Mouse (Mus musculus) CH12.LX (cell line): ENCODE measurements around the gene Mnd1. TPM values are rescaled to one million over a fixed set of nuclear protein-coding genes. Genes with fewer than 3 reads are reported as not detected.

Source experiments
- DNase-seq: peaks from one replicate; pipeline ENCODE4 v3.0.0-alpha.2; 2013; ENCODE audit errors: extremely low read depth
- H3K27ac ChIP-seq: 2 replicates; pipeline ENCODE4 v1.5.1; 2012; ENCODE audit warnings: low read depth, mild to moderate bottlenecking, control low read depth, moderate library complexity; ENCODE audit not compliant: insufficient read depth
- H3K27me3 ChIP-seq: replicated peaks from 2 replicates; pipeline ENCODE3; 2012; ENCODE audit warnings: inconsistent platforms
- H3K36me3 ChIP-seq, 2 experiments: replicated peaks in 1 of 2; 2 replicates each; pipeline versions ENCODE3 to v1.6.1; 2012; ENCODE audit warnings: inconsistent platforms in 1 of 2, low read length in 1 of 2, mild to moderate bottlenecking in 1 of 2, mixed read lengths in 1 of 2, moderate library complexity in 1 of 2; ENCODE audit not compliant: control insufficient read depth in 1 of 2, insufficient read depth in 1 of 2
- H3K4me1 ChIP-seq, 2 experiments: 2 replicates each; pipeline ENCODE4 v1.6.1; 2012; ENCODE audit warnings: inconsistent platforms in 1 of 2, moderate library complexity in 1 of 2; ENCODE audit not compliant: insufficient read depth in 2 of 2, control insufficient read depth in 1 of 2
- H3K4me2 ChIP-seq: 2 replicates; pipeline ENCODE4 v1.6.1; 2012; ENCODE audit warnings: low read depth, mild to moderate bottlenecking, control low read depth; ENCODE audit not compliant: poor library complexity, insufficient read depth, severe bottlenecking
- H3K4me3 ChIP-seq, 3 experiments: fragments of 150-350 bp in 1 of 3; sonication (generic) in 1 of 3; replicated peaks in 1 of 3; 2 replicates each; pipeline versions ENCODE3 to v1.5.1; 2011 to 2012; ENCODE audit warnings: low read depth in 2 of 3, low read length in 2 of 3, mild to moderate bottlenecking in 2 of 3, moderate library complexity in 2 of 3, control low read depth in 1 of 3, improper control_type of control experiment in 1 of 3, inconsistent platforms in 1 of 3, mixed read lengths in 1 of 3; ENCODE audit not compliant: poor library complexity in 1 of 3
- H3K79me2 ChIP-seq: replicated peaks from 2 replicates; pipeline ENCODE4 v1.6.1; 2012; ENCODE audit warnings: mild to moderate bottlenecking, moderate library complexity; ENCODE audit not compliant: control insufficient read depth, poor library complexity, insufficient read depth, severe bottlenecking; ENCODE audit errors: extremely low read depth
- H3K9ac ChIP-seq: 2 replicates; pipeline ENCODE4 v1.6.1; 2012; ENCODE audit warnings: low read depth, mild to moderate bottlenecking, control low read depth, moderate library complexity; ENCODE audit not compliant: insufficient read depth
- H3K9me3 ChIP-seq: replicated peaks from 2 replicates; pipeline ENCODE3; 2012; ENCODE audit warnings: low read length, inconsistent platforms, mixed read lengths
- BHLHE40 ChIP-seq: IDR thresholded peaks from 2 replicates; pipeline ENCODE4 v1.6.1; 2011; ENCODE audit warnings: mild to moderate bottlenecking, low read depth, low read length, improper control_type of control experiment
- CHD1 ChIP-seq: IDR thresholded peaks from 2 replicates; pipeline ENCODE4 v1.6.1; 2012; ENCODE audit warnings: low read depth, low read length, improper control_type of control experiment, inconsistent platforms
- CTCF ChIP-seq, 2 experiments: IDR thresholded peaks in 1 of 2; conservative IDR thresholded peaks in 1 of 2; 2 replicates each; pipeline ENCODE4 v1.5.1; 2011 to 2012; ENCODE audit warnings: low read depth in 2 of 2, low read length in 2 of 2, improper control_type of control experiment in 1 of 2, inconsistent platforms in 1 of 2, mild to moderate bottlenecking in 1 of 2, moderate library complexity in 1 of 2
- ELF1 ChIP-seq: IDR thresholded peaks from 2 replicates; pipeline ENCODE4 v1.6.1; 2014; ENCODE audit warnings: low read depth, mild to moderate bottlenecking, inconsistent platforms, low read length, improper control_type of control experiment
- ETS1 ChIP-seq: conservative IDR thresholded peaks from 2 replicates; pipeline ENCODE4 v1.6.1; 2012; ENCODE audit warnings: low read depth, mild to moderate bottlenecking, inconsistent platforms, low read length, improper control_type of control experiment, moderate library complexity
- HCFC1 ChIP-seq: IDR thresholded peaks from 2 replicates; pipeline ENCODE4 v1.6.1; 2012; ENCODE audit warnings: low read depth, mild to moderate bottlenecking, inconsistent platforms, low read length, improper control_type of control experiment
- JUN ChIP-seq: IDR thresholded peaks from 2 replicates; pipeline ENCODE4 v1.6.1; 2011; ENCODE audit warnings: low read depth, mild to moderate bottlenecking, low read length, improper control_type of control experiment, moderate library complexity; ENCODE audit not compliant: insufficient read depth
- MAZ ChIP-seq: IDR thresholded peaks from 2 replicates; pipeline ENCODE4 v1.6.1; 2012; ENCODE audit warnings: low read depth, mild to moderate bottlenecking, inconsistent platforms, low read length, improper control_type of control experiment, moderate library complexity
- MEF2A ChIP-seq: IDR thresholded peaks from 2 replicates; pipeline ENCODE4 v1.6.1; 2014; ENCODE audit warnings: low read depth, mild to moderate bottlenecking, inconsistent platforms, low read length, improper control_type of control experiment, borderline replicate concordance
- MYC ChIP-seq: IDR thresholded peaks from 2 replicates; pipeline ENCODE4 v1.6.1; 2011; ENCODE audit warnings: low read depth, mild to moderate bottlenecking, improper control_type of control experiment, low read length
- NELFE ChIP-seq: IDR thresholded peaks from 2 replicates; pipeline ENCODE4 v1.6.1; 2011; ENCODE audit warnings: low read depth, low read length, improper control_type of control experiment
- NRF1 ChIP-seq: IDR thresholded peaks from 2 replicates; pipeline ENCODE4 v1.6.1; 2014; ENCODE audit warnings: low read depth, mild to moderate bottlenecking, inconsistent platforms, low read length, improper control_type of control experiment, moderate library complexity
- RAD21 ChIP-seq: IDR thresholded peaks from 2 replicates; pipeline ENCODE4 v1.6.1; 2011; ENCODE audit warnings: low read depth, mild to moderate bottlenecking, low read length, improper control_type of control experiment, moderate library complexity
- TBP ChIP-seq: conservative IDR thresholded peaks from 2 replicates; pipeline ENCODE4 v1.6.1; 2011; ENCODE audit warnings: low read depth, low read length, improper control_type of control experiment
- UBTF ChIP-seq: IDR thresholded peaks from 2 replicates; pipeline ENCODE4 v1.6.1; 2012; ENCODE audit warnings: low read depth, mild to moderate bottlenecking, inconsistent platforms, low read length, improper control_type of control experiment, moderate library complexity
- USF1 ChIP-seq: IDR thresholded peaks from 2 replicates; pipeline ENCODE4 v1.6.1; 2014; ENCODE audit warnings: low read depth, mild to moderate bottlenecking, inconsistent platforms, low read length, improper control_type of control experiment
- ZKSCAN1 ChIP-seq: IDR thresholded peaks from 2 replicates; pipeline ENCODE4 v1.6.1; 2012; ENCODE audit warnings: low read depth, inconsistent platforms, low read length, improper control_type of control experiment, borderline replicate concordance
- ZMIZ1 ChIP-seq: IDR thresholded peaks from 2 replicates; pipeline ENCODE4 v1.6.1; 2012; ENCODE audit warnings: low read depth, mild to moderate bottlenecking, inconsistent platforms, low read length, improper control_type of control experiment
- ZNF384 ChIP-seq: IDR thresholded peaks from 2 replicates; pipeline ENCODE4 v1.6.1; 2012; ENCODE audit warnings: low read depth, low read length, improper control_type of control experiment, inconsistent platforms
- dilution Hi-C: fragments of 300-500 bp; cut with MboI; formaldehyde crosslinking; loops from 2 replicates; pipeline ENCODE4 v1.14.3; 2020; ENCODE audit warnings: low sequenced_read_pairs; ENCODE audit not compliant: extremely low pct_unique_long_range_greater_than_20kb, extremely low pct_ligation_motif_present
- in situ Hi-C: fragments of 300-500 bp; cut with MboI; formaldehyde crosslinking; loops from 3 replicates; pipeline ENCODE4 v1.14.3; 2019; ENCODE audit warnings: low sequenced_read_pairs, low pct_ligation_motif_present, low pct_unique_long_range_greater_than_20kb, mixed read lengths
- polyA plus RNA-seq: library from polyadenylated mRNA; unstranded; fragments of >175 nt; gene quantifications from 2 replicates; pipeline ENCODE4 v1.2.1, GENCODE M21; 2012; ENCODE audit warnings: low read depth; ENCODE audit not compliant: insufficient read length
- total RNA-seq, 2 experiments: library from RNA; depleted of rRNA; stranded (reverse); fragments of 300-350 nt in 1 of 2; fragments of >200 nt in 1 of 2; gene quantifications; 2 replicates each; pipeline ENCODE4 v1.2.3; 2012 to 2014

Gene Mnd1
- total and polyA plus RNA-seq, 3 experiments = 14.2 to 23.1 (median 19.0) TPM

DNA sequence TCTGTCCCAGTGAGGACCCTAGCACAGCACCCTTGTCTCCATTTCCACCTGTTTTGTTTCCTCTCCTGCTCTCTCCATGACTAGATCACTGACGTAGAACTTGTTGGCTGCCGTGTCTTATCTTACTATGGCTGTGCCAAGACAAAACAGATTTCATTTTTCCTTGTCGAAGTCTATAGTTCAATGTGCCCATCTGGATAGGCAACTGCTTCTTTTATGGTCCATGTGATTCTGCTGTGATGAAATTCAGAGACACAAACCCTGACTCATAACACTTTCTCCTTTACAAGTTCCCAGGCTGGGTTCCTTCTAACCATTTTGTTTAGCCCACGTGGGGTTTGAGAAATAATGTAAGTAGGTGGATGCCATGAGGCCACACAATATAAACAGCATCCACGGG lies 10.5 kb upstream of the Mnd1 start:
- Histone ChIP-seq H3K79me2 (no peaks in the 10 kb centered on the region), H3K27me3 (no peaks in the 10 kb centered on the region), H3K4me1 (peaks cover 3 to 17% of the 10 kb centered on the region in 2 experiments; a peak in 3 of 4 replicates)
- in situ Hi-C loops = loop anchor here (25.0 kb wide), 1 partner anchor 371 kb away; no protein-coding TSS in a partner anchor
- TF ChIP-seq ELF1 = no peak
- no peak for TF ChIP-seq CTCF (conservative IDR thresholded peaks at IDR 0.05 in 1 of 2, IDR thresholded peaks at IDR 0.05 in 1 of 2; ENCODE audit: low read depth in 2 of 2, low read length in 2 of 2)
- TF ChIP-seq NELFE = no peak
- TF ChIP-seq ZMIZ1 = no peak
- no peak for TF ChIP-seq TBP
- TF ChIP-seq CHD1 = no peak
- TF ChIP-seq RAD21 = no peak
- TF ChIP-seq MYC = no peak
- no peak for TF ChIP-seq UBTF
- TF ChIP-seq MAZ = no peak
- TF ChIP-seq, all 38 proteins: peak for 0
- dilution Hi-C loops = no loop called here
- no peak for DNase-seq
- Histone ChIP-seq H3K4me3 (no peak overlapping the region), H3K9me3 (no peaks in the 10 kb centered on the region), H3K36me3 (peaks cover 0 to 18% of the 10 kb centered on the region in 2 experiments), H3K9ac (no peak overlapping the region), H3K4me2 (no peak overlapping the region), H3K27ac (no peak overlapping the region)

DNA sequence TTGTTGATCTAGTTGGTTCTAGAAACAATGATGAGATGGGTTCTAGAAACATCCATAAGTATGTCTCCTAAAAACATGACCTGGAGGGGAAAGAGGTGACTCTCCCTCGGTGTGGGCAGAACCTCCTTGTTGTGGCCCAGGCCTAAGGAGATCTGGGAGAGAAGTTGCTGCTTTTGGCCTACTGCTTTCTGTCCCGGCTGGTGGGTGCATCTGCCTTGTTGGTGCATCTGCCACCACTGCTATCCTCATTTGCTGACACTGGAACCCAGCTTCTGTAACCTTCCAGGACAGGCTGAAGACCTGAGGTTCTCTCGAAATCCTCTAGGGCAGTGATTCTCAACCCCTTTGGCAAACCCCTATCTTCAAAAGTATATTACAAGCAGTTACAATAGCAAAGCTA lies 9.8 kb upstream of the Mnd1 start:
- H3K4me3 ChIP-seq = no peak overlapping the region
- in situ Hi-C loops = loop anchor here (25.0 kb wide), 1 partner anchor 372 kb away; no protein-coding TSS in a partner anchor
- H3K36me3 ChIP-seq = peaks cover 0 to 16% of the 10 kb centered on the region in 2 experiments
- H3K9ac ChIP-seq = no peak overlapping the region
- H3K4me2 ChIP-seq = no peak overlapping the region
- no peaks in the 10 kb centered on the region for H3K9me3 ChIP-seq
- H3K79me2 ChIP-seq = no peaks in the 10 kb centered on the region
- H3K4me1 ChIP-seq = peaks cover 3 to 14% of the 10 kb centered on the region in 2 experiments; a peak in 3 of 4 replicates
- TF ChIP-seq NRF1 (no peak), MYC (no peak), ZKSCAN1 (no peak), ETS1 (no peak), JUN (no peak), MAZ (no peak), MEF2A (no peak), NELFE (no peak), CTCF (conservative IDR thresholded peaks at IDR 0.05 in 1 of 2, IDR thresholded peaks at IDR 0.05 in 1 of 2; ENCODE audit: low read depth in 2 of 2, low read length in 2 of 2) (no peak), HCFC1 (no peak), USF1 (no peak), ZMIZ1 (no peak), ZNF384 (no peak), ELF1 (no peak), BHLHE40 (no peak)
- no peak for DNase-seq
- H3K27ac ChIP-seq = no peak overlapping the region
- dilution Hi-C loops = no loop called here
- no peaks in the 10 kb centered on the region for H3K27me3 ChIP-seq
